ENCODE assay signal across 15 mouse cellular contexts in genomic region chr1:184260722-184261384, GRCm38 (mm10).
DNase-seq lines count a peak whose midpoint lies in the region; TF ChIP-seq lines count a peak whose summit lies in the region.
"Had no signal": no experiment of that assay in that cellular context is flagged by ENCODE, and none has a peak within 500 bp of the region (broad histone marks: within the 10 kb centered on the region; RNA-seq: fewer than 3 reads in every experiment).

No protein-coding gene starts in this region.

- H3K27ac ChIP-seq in layer of hippocampus, adult 2 months, result no peak overlapping the region
- H3K27ac ChIP-seq: embryonic facial prominence, embryonic 13.5 days; forebrain, embryonic 12.5 days; liver, embryonic 14.5 days had no signal

- no peak for TF ChIP-seq CTCF in layer of hippocampus, adult 2 months (conservative IDR thresholded peaks at IDR 0.05)

- no peak overlapping the region for H3K4me3 ChIP-seq in layer of hippocampus, adult 2 months
- H3K4me3 ChIP-seq: embryonic facial prominence, embryonic 13.5 days; forebrain, embryonic 12.5 days had no signal

- peak; percentile 19 for DNase-seq in layer of hippocampus, adult 11-12 months (ENCODE audit: low spot score)
- DNase-seq in layer of hippocampus, adult 2 months (ENCODE audit: low spot score in 2 of 2), result no peak
- peak; percentile 80 for DNase-seq in 3134 (ENCODE audit: extremely low read depth, insufficient read length, low spot score)
- DNase-seq in A20 (ENCODE audit: low read depth, low spot score), result peak; percentile 84
- DNase-seq in brain, adult 2 months (ENCODE audit: low read depth, low spot score), result peak; percentile 41
- DNase-seq in kidney, postnatal 10 days, result no peak
- DNase-seq in cerebellum, postnatal 25 days, result no peak
- DNase-seq: cerebellum, adult 11 months; gastrocnemius, postnatal 10 days; kidney, adult 11 months; lung, postnatal 10 days; right cerebral cortex, postnatal 14 days had no signal

Comparison
In these comparisons a context has a peak if more than half of its experiments do, and no peak if none do; other contexts are left out.
1. DNase-seq: peak in layer of hippocampus, adult 11-12 months (single experiment), 3134 (single experiment), A20 (single experiment) and brain, adult 2 months (single experiment); none in layer of hippocampus, adult 2 months (0 of 2), kidney, postnatal 10 days (single experiment) and cerebellum, postnatal 25 days (0 of 2).